Mouse (Mus musculus): ENCODE data around the gene 5330417C22Rik.

DNA sequence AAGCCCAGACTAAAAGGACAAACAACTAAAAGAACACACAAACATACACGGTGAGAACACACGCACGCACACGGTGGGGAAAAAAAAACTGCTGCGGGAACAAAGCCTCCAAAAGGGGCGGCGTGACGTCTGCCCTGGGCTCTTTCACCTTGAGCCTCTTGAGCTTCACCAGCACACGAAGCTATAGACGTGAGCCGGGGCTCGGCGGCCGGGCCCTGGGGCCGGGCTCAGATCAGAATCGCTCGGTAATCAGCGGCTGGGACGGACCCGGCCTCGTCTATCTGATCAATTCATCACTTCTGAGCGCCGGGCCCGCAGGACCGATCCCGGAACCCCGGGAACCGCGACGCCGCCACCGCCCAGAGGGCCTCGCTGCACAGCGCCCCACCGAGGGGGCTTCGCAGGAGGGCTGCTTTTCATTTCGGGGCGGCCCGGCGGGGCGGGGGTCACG, 17.8 kb upstream of the 5330417C22Rik start:
- no peak for TF ChIP-seq CTCF (IDR thresholded peaks at IDR 0.05; ENCODE audit: borderline replicate concordance, control insufficient read depth, extremely low read depth, insufficient read depth, low read length, poor library complexity)
- TF ChIP-seq POLR2A (IDR thresholded peaks at IDR 0.05; ENCODE audit: control insufficient read depth, extremely low read depth, insufficient read depth, low read length, poor library complexity), result no peak
